Mouse (Mus musculus) midbrain, embryonic 11.5 days (tissue): ENCODE results near the gene Pigz. TPM values are rescaled to one million over a fixed set of nuclear protein-coding genes. Genes with fewer than 3 reads are reported as not detected.

ENCODE experiments used
- ATAC-seq: fragments of 200-750 bp; cut with Nextera tagmentation; 2 replicates; pipeline ENCODE4 v1.8.0; 2017; ENCODE audit warnings: moderate TSS enrichment, moderate library complexity; ENCODE audit not compliant: low FRiP score
- DNase-seq: peaks from one replicate; pipeline ENCODE4 v3.0.0; 2015; ENCODE audit warnings: low spot score; ENCODE audit errors: missing footprints
- H3K27ac ChIP-seq: fragments of 300-500 bp; sonication (generic); 2 replicates; pipeline ENCODE4 v1.5.1; 2014; ENCODE audit warnings: low read depth, low read length
- H3K27me3 ChIP-seq: fragments of 300-500 bp; sonication (generic); 2 replicates; pipeline ENCODE4 v1.6.1; 2014; ENCODE audit warnings: mild to moderate bottlenecking, low read length, moderate library complexity, mixed read lengths; ENCODE audit not compliant: control insufficient read depth, insufficient read depth
- H3K36me3 ChIP-seq: fragments of 300-500 bp; sonication (generic); 2 replicates; pipeline ENCODE4 v1.6.1; 2014; ENCODE audit warnings: mild to moderate bottlenecking, low read length, moderate library complexity, mixed read lengths; ENCODE audit not compliant: control insufficient read depth, insufficient read depth
- H3K4me1 ChIP-seq: fragments of 300-500 bp; sonication (generic); 2 replicates; pipeline ENCODE4 v1.6.1; 2014; ENCODE audit warnings: low read length; ENCODE audit not compliant: control insufficient read depth, insufficient read depth
- H3K4me2 ChIP-seq: fragments of 300-500 bp; sonication (generic); 2 replicates; pipeline ENCODE4 v1.6.1; 2014; ENCODE audit warnings: mild to moderate bottlenecking, moderate library complexity
- H3K4me3 ChIP-seq: fragments of 300-500 bp; sonication (generic); 2 replicates; pipeline ENCODE4 v1.5.1; 2014; ENCODE audit warnings: low read depth, low read length
- H3K9ac ChIP-seq: fragments of 300-500 bp; sonication (generic); 2 replicates; pipeline ENCODE4 v1.6.1; 2014; ENCODE audit warnings: low read length
- H3K9me3 ChIP-seq: fragments of 300-500 bp; sonication (generic); 2 replicates; pipeline ENCODE4 v1.6.1; 2016; ENCODE audit warnings: low read length; ENCODE audit not compliant: control insufficient read depth
- WGBS: fragments of 180-500 bp; shearing (Covaris S2); extraction: QIAGEN DNeasy Blood & Tissue Kit; methylation state at CpG from one replicate; pipeline ENCODE4 v1.1.7; 2014; 5-methylcytosine and 5-hydroxymethylcytosine counted together
- polyA plus RNA-seq: library from polyadenylated mRNA; unstranded; fragments of >200 nt; fragmentation: Nextera tagmentation; extraction: Ambion mirVana; gene quantifications from 2 replicates; pipeline ENCODE4 v1.2.1, GENCODE M21; 2014

The Pigz gene
- 1.4 TPM in 2 replicates for polyA plus RNA-seq

DNA sequence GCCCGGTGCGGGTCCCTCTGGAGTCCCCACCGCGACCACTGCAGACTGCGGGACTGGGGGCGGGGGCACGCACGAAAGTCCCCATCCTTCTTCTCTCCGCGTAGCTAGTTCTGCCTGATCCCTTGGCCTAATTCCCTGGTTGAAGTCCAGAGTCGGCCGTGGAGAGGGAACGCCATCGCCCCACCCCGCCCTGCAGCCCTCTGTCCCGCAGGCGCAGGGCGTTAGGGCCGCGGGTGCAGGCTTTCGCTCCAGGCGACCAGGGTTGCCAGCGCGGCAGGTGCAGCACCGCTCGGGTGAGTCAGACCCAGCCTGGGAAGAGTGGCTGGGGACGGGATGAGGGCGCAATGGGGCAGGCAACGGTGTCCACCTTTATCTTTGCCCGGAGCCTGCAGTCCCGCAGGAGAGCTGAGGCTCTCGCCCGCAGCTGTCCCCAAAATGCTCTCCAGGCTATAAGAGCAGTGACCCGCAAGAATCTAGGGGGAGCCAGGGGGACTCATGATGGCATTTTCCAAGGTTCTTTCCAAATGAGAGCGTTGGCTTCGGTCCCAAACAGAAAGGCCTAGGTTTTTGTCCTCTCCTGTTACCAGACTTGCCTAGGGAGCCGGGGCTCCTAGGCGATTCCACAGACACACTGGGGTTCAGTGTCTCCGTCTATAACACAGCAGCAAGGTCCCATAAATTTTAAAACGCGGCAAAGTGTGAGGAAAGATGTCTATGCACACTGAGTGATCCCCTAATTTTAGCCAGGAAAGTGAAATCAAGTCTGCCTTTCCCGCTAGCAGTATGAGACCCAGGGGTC, at the start of gene Pigz:
Gene Pigz (plus strand): TSS at position 101 of the 799 bp plus-strand sequence.
- Histone ChIP-seq H3K9ac (peak within 1 kb of the TSS; percentile 70), H3K27ac (peak within 1 kb of the TSS; percentile 88), H3K36me3 (no peaks in the 10 kb centered on the region), H3K9me3 (no peaks in the 10 kb centered on the region), H3K27me3 (peaks cover 25% of the 10 kb centered on the region), H3K4me1 (peaks cover 17% of the 10 kb centered on the region), H3K4me2 (peak within 1 kb of the TSS; percentile 81), H3K4me3 (peak within 1 kb of the TSS; percentile 37)
- 6% methylated on average over 42 of the region's 42 CpGs for WGBS
- peak; percentile 93 for DNase-seq
- ATAC-seq: 0 out of 2 replicates have a peak, but pooled peaks have one; percentile 15

DNA sequence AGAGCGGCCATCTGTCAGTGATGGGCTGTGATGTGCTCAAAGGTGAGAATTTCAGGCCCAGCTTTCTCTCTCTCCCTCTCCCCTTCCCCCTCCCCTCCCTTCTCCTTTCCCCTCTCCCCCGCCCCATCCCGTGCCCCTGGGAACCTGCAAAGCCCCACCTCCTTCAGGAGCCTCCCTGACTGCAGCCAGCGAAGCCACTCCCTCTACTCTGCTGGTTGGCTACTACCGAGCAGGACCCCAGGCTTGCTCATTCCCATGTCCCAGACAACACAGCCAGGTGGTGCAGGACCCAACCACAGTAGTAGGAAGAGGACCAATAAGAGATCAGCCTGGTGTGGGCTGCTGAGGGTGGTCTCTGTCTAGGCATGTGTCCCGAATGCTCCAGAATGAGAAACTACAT, 49.7 kb upstream of the Pigz start:
- Histone ChIP-seq H3K9me3 (no peaks in the 10 kb centered on the region), H3K27ac (no peak overlapping the region), H3K4me2 (no peak overlapping the region), H3K36me3 (no peaks in the 10 kb centered on the region), H3K27me3 (no peaks in the 10 kb centered on the region), H3K4me3 (no peak overlapping the region), H3K9ac (no peak overlapping the region), H3K4me1 (no peaks in the 10 kb centered on the region)
- ATAC-seq (peak; percentile 61), DNase-seq (no peak)
- 17% methylated on average over 6 of the region's 6 CpGs for WGBS

DNA sequence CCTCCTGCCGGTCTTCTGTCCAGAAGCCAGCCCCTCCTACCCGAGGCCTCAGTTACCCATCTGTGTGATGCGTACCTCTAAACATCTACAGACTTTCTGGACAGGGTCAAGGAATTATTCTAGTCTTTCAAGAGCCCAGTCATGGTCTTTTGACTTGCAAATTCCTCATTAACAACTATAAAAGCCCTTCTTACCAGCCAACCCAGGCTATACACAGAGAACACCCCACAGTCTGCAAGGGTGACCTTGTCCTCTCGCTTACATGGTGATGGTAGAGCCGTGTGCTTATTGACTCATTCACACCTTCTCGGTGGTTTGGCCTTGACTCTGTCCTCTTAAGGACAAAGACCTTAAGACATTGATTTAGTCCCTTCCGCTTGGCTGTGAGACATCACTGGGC, 42.7 kb upstream of the Pigz start:
- no peaks in the 10 kb centered on the region for H3K9me3 ChIP-seq
- no peak overlapping the region for H3K9ac ChIP-seq
- no peaks in the 10 kb centered on the region for H3K36me3 ChIP-seq
- DNase-seq: no peak
- no peaks in the 10 kb centered on the region for H3K4me1 ChIP-seq
- no peak overlapping the region for H3K27ac ChIP-seq
- H3K27me3 ChIP-seq: no peaks in the 10 kb centered on the region
- no peak overlapping the region for H3K4me2 ChIP-seq
- no peak overlapping the region for H3K4me3 ChIP-seq
- no peak for ATAC-seq
- 68% methylated on average over 7 of the region's 7 CpGs for WGBS

DNA sequence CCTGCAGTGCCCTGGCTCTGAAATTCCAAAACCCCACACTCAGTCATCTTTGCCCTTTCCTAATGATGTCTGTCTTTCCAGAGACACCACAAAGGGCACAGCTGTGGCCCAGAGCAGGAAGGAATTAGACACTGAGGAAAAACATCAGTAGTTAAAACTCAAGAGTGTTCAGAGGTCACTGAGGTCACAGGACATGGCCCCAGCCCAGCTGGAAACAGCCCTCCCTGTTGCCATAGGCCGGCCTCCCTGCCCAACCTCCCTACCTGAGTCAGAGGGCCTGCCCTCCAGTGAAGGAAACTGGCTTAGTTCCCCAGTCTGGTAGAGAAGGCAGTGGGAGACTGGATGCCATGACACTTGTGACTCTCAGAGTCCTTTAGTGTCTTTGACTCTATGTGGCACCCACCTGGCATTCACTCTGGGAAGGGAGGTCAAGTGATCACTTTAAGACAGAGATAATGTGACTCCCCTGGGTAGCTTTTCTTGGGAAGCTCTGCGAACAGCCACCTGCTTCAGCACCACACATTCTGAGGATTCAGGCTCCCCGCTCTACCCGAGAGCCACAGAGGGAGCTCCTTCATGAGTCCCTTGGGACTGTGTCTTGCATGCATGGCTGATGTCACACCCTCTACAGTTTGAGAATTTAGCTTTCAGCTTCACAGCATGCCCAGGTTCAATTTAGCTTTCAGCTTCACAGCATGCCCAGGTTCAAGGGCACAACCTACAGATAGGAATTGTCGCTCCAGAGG, 40.1 kb upstream of the Pigz start:
- Histone ChIP-seq H3K36me3 (no peaks in the 10 kb centered on the region), H3K4me1 (peaks cover 7% of the 10 kb centered on the region; the same call in 1 of the 2 replicates), H3K27ac (no peak overlapping the region), H3K4me3 (no peak overlapping the region), H3K9me3 (no peaks in the 10 kb centered on the region), H3K9ac (no peak overlapping the region), H3K27me3 (no peaks in the 10 kb centered on the region), H3K4me2 (no peak overlapping the region)
- WGBS: 70% methylated on average over 5 of the region's 5 CpGs
- ATAC-seq: no peak
- peak; percentile 59 for DNase-seq

DNA sequence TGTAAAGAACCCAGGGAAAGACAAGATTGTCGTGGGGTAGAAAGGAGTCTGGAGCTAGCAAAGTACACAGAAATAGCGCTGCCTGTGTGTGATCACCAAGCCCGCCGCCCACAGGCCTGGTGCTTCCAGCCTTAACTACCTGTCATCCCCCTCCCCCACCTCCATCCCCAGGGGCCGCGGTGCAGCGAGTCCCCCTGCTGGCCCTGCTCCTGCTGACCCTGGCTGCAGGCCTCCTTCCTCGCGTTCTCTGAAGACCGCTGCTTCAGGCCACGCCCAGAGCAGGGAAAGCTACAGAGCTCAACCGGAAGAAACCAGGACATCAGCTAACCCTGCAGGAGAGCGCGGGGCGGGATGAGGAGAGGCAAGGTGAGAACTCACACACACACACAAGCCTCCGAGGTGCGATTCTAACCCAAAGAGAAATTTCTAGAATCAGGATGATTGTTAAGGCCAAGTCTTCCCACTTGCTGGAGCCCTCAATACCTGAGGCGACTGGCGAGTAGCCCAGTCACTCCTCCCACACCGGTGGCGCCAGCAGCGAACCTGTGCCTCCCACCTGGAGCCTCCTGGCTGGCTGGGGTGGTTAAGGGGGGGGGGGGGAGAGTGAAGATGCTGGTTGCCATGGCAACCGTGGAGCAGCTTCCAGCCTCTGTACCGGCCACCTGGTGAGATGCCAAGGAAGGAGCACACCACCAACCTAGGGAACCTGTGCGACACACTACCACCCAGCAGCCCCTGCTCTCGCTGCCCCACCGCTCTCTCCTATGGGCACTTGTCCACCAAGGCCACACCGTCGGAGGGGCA, 36.5 kb upstream of the Pigz start:
- 8% methylated on average over 29 of the region's 29 CpGs for WGBS
- H3K9me3 ChIP-seq: peaks cover 4% of the 10 kb centered on the region; the same call in 1 of the 2 replicates
- no peak overlapping the region for H3K27ac ChIP-seq
- peak overlapping the region; percentile 57 for H3K9ac ChIP-seq
- no peaks in the 10 kb centered on the region for H3K36me3 ChIP-seq
- peaks cover 7% of the 10 kb centered on the region; the same call in 1 of the 2 replicates for H3K4me1 ChIP-seq
- H3K4me2 ChIP-seq: peak overlapping the region; percentile 45
- DNase-seq (peak; percentile 91), ATAC-seq (peak; percentile 65; the same call in 1 of the 2 replicates)
- H3K4me3 ChIP-seq: peak overlapping the region; percentile 17; the same call in 1 of the 2 replicates
- no peaks in the 10 kb centered on the region for H3K27me3 ChIP-seq

DNA sequence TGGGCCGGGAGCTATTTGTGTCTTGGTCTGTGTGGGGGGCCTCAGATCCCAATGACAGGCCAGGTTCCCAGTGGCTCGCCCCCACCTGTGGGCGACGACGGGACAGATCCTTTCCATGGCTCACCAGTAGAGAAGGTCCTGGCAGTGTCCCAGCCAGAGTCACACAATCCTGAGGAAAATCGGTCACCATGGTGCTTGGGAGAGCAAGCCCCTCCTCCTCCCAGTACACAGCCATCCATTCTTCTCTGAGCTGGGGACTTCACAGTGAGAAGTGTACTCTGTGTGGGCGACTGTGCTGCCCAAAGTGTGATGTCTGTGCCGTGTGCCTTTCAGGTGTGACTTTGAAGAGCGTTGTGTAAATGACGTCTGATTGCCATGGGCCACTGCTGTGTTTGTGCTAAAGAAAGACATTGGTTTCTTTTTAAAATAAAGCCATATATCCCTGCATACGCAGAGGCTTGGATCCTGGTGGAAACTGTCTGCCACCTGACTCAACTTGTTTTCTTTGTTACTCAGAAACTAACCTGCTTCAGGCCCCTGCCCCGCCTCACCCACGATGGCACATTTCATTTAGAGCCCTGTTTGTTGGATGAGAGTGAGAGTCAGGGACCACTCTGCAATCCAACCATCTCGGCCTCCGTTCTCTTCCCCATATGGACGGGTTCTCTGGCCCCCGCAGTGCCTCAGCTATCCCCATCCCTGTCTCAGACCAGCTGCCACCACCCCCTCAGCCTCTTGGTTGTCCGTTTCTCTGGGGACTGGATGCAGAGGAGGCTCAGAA, 34.9 kb upstream of the Pigz start:
- no peak; the same call in 1 of the 2 replicates for ATAC-seq
- no peak overlapping the region for H3K27ac ChIP-seq

DNA sequence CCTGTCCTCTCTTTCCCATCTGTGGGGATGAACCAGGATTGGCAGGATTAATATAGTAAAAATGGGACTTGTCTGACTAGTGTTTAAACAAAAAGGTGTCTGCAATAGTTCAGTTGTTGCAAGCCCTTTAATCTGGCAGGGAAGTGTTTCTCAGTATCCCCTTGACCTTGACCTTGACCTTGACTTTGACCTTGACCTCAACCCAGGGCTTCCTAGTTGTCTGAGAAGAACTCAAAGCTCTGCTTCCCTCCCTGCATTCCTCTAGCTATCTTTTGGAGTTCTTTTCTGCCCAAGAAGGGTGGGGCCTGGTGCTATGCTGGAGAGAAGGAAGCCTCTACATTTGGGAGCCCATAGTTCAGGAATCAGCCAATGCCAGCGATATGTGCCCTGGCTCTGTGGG, 31.8 kb upstream of the Pigz start:
- DNase-seq: peak; percentile 60
- peaks cover 7% of the 10 kb centered on the region; the same call in 1 of the 2 replicates for H3K4me1 ChIP-seq
- H3K4me2 ChIP-seq: no peak overlapping the region
- 90% methylated on average over 1 of the region's 1 CpGs for WGBS
- no peak overlapping the region for H3K27ac ChIP-seq
- no peak overlapping the region for H3K4me3 ChIP-seq
- no peaks in the 10 kb centered on the region for H3K36me3 ChIP-seq
- no peak for ATAC-seq
- peaks cover 2% of the 10 kb centered on the region; the same call in 1 of the 2 replicates for H3K27me3 ChIP-seq
- no peak overlapping the region for H3K9ac ChIP-seq
- peaks cover 4% of the 10 kb centered on the region; the same call in 1 of the 2 replicates for H3K9me3 ChIP-seq

More for the DNA sequence above, 34.9 kb upstream of the Pigz start:
- Histone ChIP-seq H3K4me3 (no peak overlapping the region), H3K9ac (no peak overlapping the region), H3K4me1 (peaks cover 7% of the 10 kb centered on the region; the same call in 1 of the 2 replicates), H3K27me3 (no peaks in the 10 kb centered on the region), H3K4me2 (no peak overlapping the region), H3K9me3 (peaks cover 4% of the 10 kb centered on the region; the same call in 1 of the 2 replicates), H3K36me3 (no peaks in the 10 kb centered on the region)
- 82% methylated on average over 18 of the region's 18 CpGs for WGBS
- peak; percentile 78 for DNase-seq

DNA sequence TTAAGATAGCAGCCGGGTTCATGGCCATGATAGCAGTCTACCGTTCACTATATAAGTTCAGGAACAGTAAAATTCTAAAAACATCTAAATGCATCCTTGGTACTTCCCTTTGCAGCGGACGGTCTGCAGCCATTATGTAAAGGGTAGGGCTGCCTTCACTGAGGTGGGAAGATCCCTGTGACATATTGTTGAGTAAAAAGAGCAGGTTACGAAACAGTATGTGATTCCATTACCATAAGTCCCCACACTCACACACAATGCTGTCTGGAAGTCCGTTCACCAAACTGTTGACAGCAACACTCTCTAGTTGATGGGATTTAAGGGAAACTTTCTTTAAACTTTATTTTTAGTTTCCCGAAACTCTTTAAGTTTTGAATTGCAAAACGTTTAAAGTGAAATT, 30.4 kb upstream of the Pigz start:
- Histone ChIP-seq H3K9me3 (peaks cover 4% of the 10 kb centered on the region; the same call in 1 of the 2 replicates), H3K9ac (no peak overlapping the region), H3K27me3 (peaks cover 2% of the 10 kb centered on the region; the same call in 1 of the 2 replicates), H3K36me3 (no peaks in the 10 kb centered on the region), H3K4me2 (no peak overlapping the region), H3K27ac (no peak overlapping the region), H3K4me3 (no peak overlapping the region), H3K4me1 (no peaks in the 10 kb centered on the region)
- 89% methylated on average over 8 of the region's 8 CpGs for WGBS
- no peak for ATAC-seq
- peak; percentile 45 for DNase-seq
